Mouse (Mus musculus) cerebellum, postnatal 4 days (tissue): ENCODE data around the gene Shank1.

Experiments
- DNase-seq, 2 experiments: peaks; one replicate each; pipeline ENCODE4 v3.0.0; 2022; ENCODE audit warnings: low spot score in 2 of 2, mixed read lengths in 1 of 2

Gene Shank1

GRCm38 (mm10) chr7:44304775-44305641, 5.0 kb upstream of the Shank1 start:
- DNase-seq, result peak; percentile 93 to 95

- DNase-seq, result no peak
Observed at GRCm38 (mm10) chr7:44305686-44306085, 4.4 kb upstream of the Shank1 start.

GRCm38 (mm10) chr7:44306516-44307240, 3.4 kb upstream of the Shank1 start, which contains the start of gene Clec11a:
TSS of gene Clec11a (minus strand) at chr7:44306902.
- no peak for DNase-seq

GRCm38 (mm10) chr7:44307261-44308020, 2.6 kb upstream of the Shank1 start:
- DNase-seq, result no peak

- no peak for DNase-seq
Observed at GRCm38 (mm10) chr7:44310285-44310877, 328 bp downstream of the Shank1 start.

GRCm38 (mm10) chr7:44310878-44311712, 1.0 kb downstream of the Shank1 start:
- no peak for DNase-seq

GRCm38 (mm10) chr7:44311713-44312304, 1.8 kb downstream of the Shank1 start:
- no peak for DNase-seq

GRCm38 (mm10) chr7:44312484-44312883, 2.4 kb downstream of the Shank1 start:
- no peak for DNase-seq

GRCm38 (mm10) chr7:44317913-44318312, 7.9 kb downstream of the Shank1 start:
- no peak for DNase-seq

- peak in 1 of 2 experiments; percentile 56 for DNase-seq
Observed at GRCm38 (mm10) chr7:44320886-44321285, 10.8 kb downstream of the Shank1 start.

GRCm38 (mm10) chr7:44322290-44322689, 12.2 kb downstream of the Shank1 start:
- no peak for DNase-seq

GRCm38 (mm10) chr7:44326614-44327013, 16.6 kb downstream of the Shank1 start:
- DNase-seq, result no peak

- DNase-seq, result no peak
Observed at GRCm38 (mm10) chr7:44332336-44332735, 22.3 kb downstream of the Shank1 start.

- no peak for DNase-seq
Observed at GRCm38 (mm10) chr7:44334139-44334538, 24.1 kb downstream of the Shank1 start.

- no peak for DNase-seq
Observed at GRCm38 (mm10) chr7:44335031-44335878, 25.2 kb downstream of the Shank1 start.

GRCm38 (mm10) chr7:44336046-44337021, 26.3 kb downstream of the Shank1 start:
- DNase-seq, result no peak

- DNase-seq, result no peak
Observed at GRCm38 (mm10) chr7:44337121-44337849, 27.2 kb downstream of the Shank1 start.
